Mouse (Mus musculus) spleen, postnatal 0 days (tissue): ENCODE measurements around the gene Gm8871. TPM values are rescaled to one million over a fixed set of nuclear protein-coding genes. Genes with fewer than 3 reads are reported as not detected.

Source experiments
- polyA plus RNA-seq: library from polyadenylated mRNA; unstranded; fragments of >200 nt; fragmentation: Nextera tagmentation; extraction: Ambion mirVana; gene quantifications from 2 replicates; pipeline ENCODE4 v1.2.1, GENCODE M21; 2015

Gm8871 gene
- polyA plus RNA-seq = 0.15 TPM in 1 of 2 replicates, not detected in the other

GRCm38 (mm10) chr5:10947505-10947904 is at the start of gene Gm8871, which contains the start of gene Gm8857:
TSS of gene Gm8871 (plus strand) at chr5:10947805.
TSS of gene Gm8857 (plus strand) at chr5:10947807.

Other genes with a start within 250 kb of the Gm8871 start
- gene Gm8857, start within 50 bp of the Gm8871 start, polyA plus RNA-seq = not detected in 2 replicates
- gene Gm8879, start 179.8 kb downstream of the Gm8871 start, polyA plus RNA-seq = 0.12 TPM in 1 of 2 replicates, not detected in the other
- gene Gm5861, start 235.3 kb downstream of the Gm8871 start, polyA plus RNA-seq = not detected in 2 replicates